Mouse (Mus musculus) left cerebral cortex, adult 2 months (tissue): ENCODE measurements around the gene Rnf220. TPM values are rescaled to one million over a fixed set of nuclear protein-coding genes. Genes with fewer than 3 reads are reported as not detected.

ENCODE experiments used
- DNase-seq, 2 experiments: peaks; one replicate each; pipeline ENCODE4 v3.0.0; 2021 to 2022; ENCODE audit warnings: low spot score in 2 of 2, mixed read lengths in 1 of 2; ENCODE audit errors: extremely low spot score in 1 of 2
- H3K27ac ChIP-seq: fragments of 200-600 bp; 2 replicates; pipeline ENCODE4 v1.8.1; 2022
- H3K4me3 ChIP-seq: fragments of 200-600 bp; 2 replicates; pipeline ENCODE4 v1.8.1; 2022
- CTCF ChIP-seq: fragments of 200-600 bp; IDR thresholded peaks from 2 replicates; pipeline ENCODE4 v1.8.1; 2022; ENCODE audit warnings: antibody characterized with exemption, mild to moderate bottlenecking, moderate library complexity
- intact Hi-C: fragments of 180-260 bp; cut with DNase I; formaldehyde crosslinking; loops from one replicate; pipeline ENCODE4 v1.15.1; 2025
- total RNA-seq, 2 experiments: library from RNA; stranded (reverse); gene quantifications; 2 replicates each; pipeline ENCODE4 v1.2.3; 2021

Rnf220 gene
- total RNA-seq, 2 experiments from 2014 or later: 192 to 199 TPM

GRCm38 (mm10) chr4:117367365-117367764, 129.5 kb downstream of the Rnf220 start:
- intact Hi-C loops: no loop called here
- TF ChIP-seq CTCF: no peak
- no peak for DNase-seq
- Histone ChIP-seq H3K27ac (no peak overlapping the region), H3K4me3 (no peak overlapping the region)

- no peak overlapping the region for H3K4me3 ChIP-seq
- no peak overlapping the region for H3K27ac ChIP-seq
- intact Hi-C loops: no loop called here
- TF ChIP-seq CTCF: no peak
- DNase-seq: no peak
Observed at GRCm38 (mm10) chr4:117362085-117362484, 134.8 kb downstream of the Rnf220 start.

- Histone ChIP-seq H3K4me3 (no peak overlapping the region), H3K27ac (no peak overlapping the region)
- no peak for DNase-seq
- no peak for TF ChIP-seq CTCF
- intact Hi-C loops: no loop called here
Observed at GRCm38 (mm10) chr4:117361558-117361873, 135.3 kb downstream of the Rnf220 start.

- no peak for DNase-seq
- TF ChIP-seq CTCF: no peak
- Histone ChIP-seq H3K27ac (no peak overlapping the region), H3K4me3 (no peak overlapping the region)
- intact Hi-C loops: no loop called here
Observed at GRCm38 (mm10) chr4:117360713-117361557, 135.9 kb downstream of the Rnf220 start.

GRCm38 (mm10) chr4:117359803-117360382, 137.0 kb downstream of the Rnf220 start:
- Histone ChIP-seq H3K27ac (no peak overlapping the region), H3K4me3 (no peak overlapping the region)
- no peak for DNase-seq
- no peak for TF ChIP-seq CTCF
- intact Hi-C loops: no loop called here

- Histone ChIP-seq H3K4me3 (no peak overlapping the region), H3K27ac (no peak overlapping the region)
- intact Hi-C loops: no loop called here
- DNase-seq: no peak
- no peak for TF ChIP-seq CTCF
Observed at GRCm38 (mm10) chr4:117357917-117358316, 138.9 kb downstream of the Rnf220 start.

- no peak for TF ChIP-seq CTCF
- no peak overlapping the region for H3K4me3 ChIP-seq
- intact Hi-C loops: no loop called here
- H3K27ac ChIP-seq: no peak overlapping the region
- no peak for DNase-seq
Observed at GRCm38 (mm10) chr4:117357104-117357503, 139.7 kb downstream of the Rnf220 start.

GRCm38 (mm10) chr4:117356223-117356622, 140.6 kb downstream of the Rnf220 start:
- intact Hi-C loops: no loop called here
- Histone ChIP-seq H3K27ac (no peak overlapping the region), H3K4me3 (no peak overlapping the region)

GRCm38 (mm10) chr4:117354651-117355050, 142.2 kb downstream of the Rnf220 start:
- intact Hi-C loops: no loop called here
- DNase-seq: no peak
- no peak for TF ChIP-seq CTCF
- Histone ChIP-seq H3K27ac (no peak overlapping the region), H3K4me3 (no peak overlapping the region)

More at GRCm38 (mm10) chr4:117356223-117356622, 140.6 kb downstream of the Rnf220 start:
- TF ChIP-seq CTCF: no peak
- no peak for DNase-seq

GRCm38 (mm10) chr4:117352957-117353356, 143.9 kb downstream of the Rnf220 start:
- H3K4me3 ChIP-seq: no peak overlapping the region
- intact Hi-C loops: no loop called here
- H3K27ac ChIP-seq: no peak overlapping the region
- no peak for TF ChIP-seq CTCF
- no peak for DNase-seq

GRCm38 (mm10) chr4:117352071-117352470, 144.8 kb downstream of the Rnf220 start:
- intact Hi-C loops: no loop called here
- no peak for DNase-seq
- Histone ChIP-seq H3K27ac (no peak overlapping the region), H3K4me3 (no peak overlapping the region)
- TF ChIP-seq CTCF: no peak

- Histone ChIP-seq H3K27ac (no peak overlapping the region), H3K4me3 (no peak overlapping the region)
- no peak for DNase-seq
- intact Hi-C loops: no loop called here
- no peak for TF ChIP-seq CTCF
Observed at GRCm38 (mm10) chr4:117350139-117350693, 146.6 kb downstream of the Rnf220 start.

- Histone ChIP-seq H3K4me3 (no peak overlapping the region), H3K27ac (no peak overlapping the region)
- TF ChIP-seq CTCF: no peak
- intact Hi-C loops: no loop called here
- DNase-seq: no peak
Observed at GRCm38 (mm10) chr4:117349327-117349726, 147.5 kb downstream of the Rnf220 start.
